Mouse (Mus musculus): ENCODE measurements around the gene Acbd4. TPM values are rescaled to one million over a fixed set of nuclear protein-coding genes. Genes with fewer than 3 reads are reported as not detected.

Acbd4 gene
- polyA plus RNA-seq, 1 experiment: 17.9 TPM

DNA sequence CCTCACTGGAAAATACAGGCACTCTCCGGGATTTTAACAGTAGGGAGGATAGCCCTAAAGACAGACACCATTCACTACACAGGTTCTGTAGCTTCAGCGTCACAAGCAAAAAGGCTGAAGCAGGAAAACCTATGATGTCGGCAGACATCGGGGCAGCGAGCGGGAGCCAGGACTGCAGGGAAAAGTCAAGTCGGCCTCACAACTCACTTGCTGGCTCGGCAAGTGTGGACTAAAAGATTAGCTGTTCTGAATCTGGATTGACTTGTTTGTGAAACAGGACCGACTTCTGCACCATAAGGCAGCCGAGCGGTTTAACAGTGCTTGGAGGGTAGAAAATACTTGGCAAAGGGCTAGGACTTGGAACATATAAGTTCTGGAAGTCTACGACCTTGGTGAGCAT is 11.5 kb downstream of the Acbd4 start:
- no peaks in the 10 kb centered on the region for H3K27me3 ChIP-seq (ENCODE audit: control insufficient read depth, insufficient read depth, low read length)
- H3K27ac ChIP-seq (ENCODE audit: insufficient read depth, low read length): no peak overlapping the region
- no peaks in the 10 kb centered on the region for H3K4me1 ChIP-seq (ENCODE audit: control insufficient read depth, insufficient read depth, insufficient read length)
- no peak for TF ChIP-seq CTCF (IDR thresholded peaks at IDR 0.05; ENCODE audit: extremely low read depth, insufficient read depth, insufficient read length, insufficient replicate concordance)
- no peaks in the 10 kb centered on the region for H3K36me3 ChIP-seq (ENCODE audit: control insufficient read depth, insufficient read depth, low read length)
- DNase-seq (ENCODE audit: low read depth in 1 of 2, low spot score in 2 of 2): no peak
- no peak overlapping the region for H3K4me3 ChIP-seq (ENCODE audit: extremely low read depth, insufficient read depth, insufficient read length)
- WGBS: 90% methylated on average over 12 of the region's 12 CpGs

DNA sequence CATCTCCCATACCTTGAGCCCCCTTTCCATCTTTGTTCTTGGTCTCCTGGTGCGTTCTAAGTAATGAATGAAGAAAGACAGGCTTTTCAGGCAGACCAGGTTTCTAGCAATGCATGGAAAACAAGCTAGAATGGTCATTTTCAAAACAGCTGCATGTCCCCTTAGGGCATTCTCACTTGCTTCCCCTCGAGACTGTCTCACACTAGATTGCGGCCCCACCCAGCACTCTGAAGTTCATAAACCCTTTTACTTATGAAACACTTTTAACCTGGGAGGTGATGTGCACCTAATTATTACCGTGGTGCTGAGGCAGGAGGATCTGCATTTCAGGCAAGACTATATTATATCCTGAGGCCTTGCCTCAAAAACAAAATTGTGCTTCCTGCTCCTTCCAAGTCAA is 12.3 kb downstream of the Acbd4 start:
- 74% methylated on average over 4 of the region's 4 CpGs for WGBS
- H3K36me3 ChIP-seq (ENCODE audit: control insufficient read depth, insufficient read depth, low read length): no peaks in the 10 kb centered on the region
- H3K27ac ChIP-seq (ENCODE audit: insufficient read depth, low read length): no peak overlapping the region
- H3K27me3 ChIP-seq (ENCODE audit: control insufficient read depth, insufficient read depth, low read length): no peaks in the 10 kb centered on the region
- H3K4me1 ChIP-seq (ENCODE audit: control insufficient read depth, insufficient read depth, insufficient read length): no peaks in the 10 kb centered on the region
- no peak for DNase-seq (ENCODE audit: low read depth in 1 of 2, low spot score in 2 of 2)
- TF ChIP-seq POLR2A (IDR thresholded peaks at IDR 0.05; ENCODE audit: low read depth, low read length) (no peak), CTCF (IDR thresholded peaks at IDR 0.05; ENCODE audit: extremely low read depth, insufficient read depth, insufficient read length, insufficient replicate concordance) (no peak)
- H3K4me3 ChIP-seq (ENCODE audit: extremely low read depth, insufficient read depth, insufficient read length): no peak overlapping the region

DNA sequence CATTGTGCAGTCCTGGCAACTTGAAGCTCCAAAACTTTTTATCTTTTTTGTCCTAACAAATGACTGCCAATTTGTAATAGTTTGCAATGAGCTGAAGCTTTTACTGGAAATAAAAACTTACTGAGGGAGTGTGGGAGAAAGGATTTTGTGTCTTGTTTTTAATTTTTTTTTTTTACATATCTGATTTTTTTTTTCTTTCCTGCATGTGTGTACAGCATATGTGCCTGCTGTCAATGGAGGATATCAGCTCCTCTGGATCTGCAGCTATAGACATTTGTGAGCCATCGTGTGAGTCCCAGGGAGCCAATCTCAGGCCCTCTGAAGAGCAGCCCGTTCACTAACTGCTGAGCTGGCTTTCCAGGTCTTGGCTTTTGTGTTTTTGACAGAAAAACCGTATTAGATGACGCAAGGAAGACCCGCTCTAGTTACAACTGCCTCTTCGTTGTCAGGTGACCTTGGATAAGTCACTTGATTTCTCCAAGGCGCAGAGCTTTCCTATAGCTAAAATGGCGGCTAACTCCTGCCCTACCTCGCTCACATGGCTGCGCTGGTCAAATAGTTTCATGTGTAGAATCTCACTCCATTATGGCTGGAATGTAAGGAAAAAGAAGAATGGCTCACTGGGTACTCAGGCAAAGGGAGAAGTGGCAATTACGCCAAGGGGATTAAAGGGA is 12.9 kb downstream of the Acbd4 start:
- DNase-seq (ENCODE audit: low read depth in 1 of 2, low spot score in 2 of 2): no peak
- H3K4me1 ChIP-seq (ENCODE audit: control insufficient read depth, insufficient read depth, insufficient read length): no peaks in the 10 kb centered on the region
- H3K27me3 ChIP-seq (ENCODE audit: control insufficient read depth, insufficient read depth, low read length): no peaks in the 10 kb centered on the region
- H3K27ac ChIP-seq (ENCODE audit: insufficient read depth, low read length): peak overlapping the region; percentile 96; the same call in 1 of the 2 replicates
- H3K4me3 ChIP-seq (ENCODE audit: extremely low read depth, insufficient read depth, insufficient read length): peak overlapping the region; percentile 87
- H3K36me3 ChIP-seq (ENCODE audit: control insufficient read depth, insufficient read depth, low read length): no peaks in the 10 kb centered on the region
- 89% methylated on average over 11 of the region's 11 CpGs for WGBS
- TF ChIP-seq POLR2A (IDR thresholded peaks at IDR 0.05; ENCODE audit: low read depth, low read length) (no peak), CTCF (IDR thresholded peaks at IDR 0.05; ENCODE audit: extremely low read depth, insufficient read depth, insufficient read length, insufficient replicate concordance) (no peak)

DNA sequence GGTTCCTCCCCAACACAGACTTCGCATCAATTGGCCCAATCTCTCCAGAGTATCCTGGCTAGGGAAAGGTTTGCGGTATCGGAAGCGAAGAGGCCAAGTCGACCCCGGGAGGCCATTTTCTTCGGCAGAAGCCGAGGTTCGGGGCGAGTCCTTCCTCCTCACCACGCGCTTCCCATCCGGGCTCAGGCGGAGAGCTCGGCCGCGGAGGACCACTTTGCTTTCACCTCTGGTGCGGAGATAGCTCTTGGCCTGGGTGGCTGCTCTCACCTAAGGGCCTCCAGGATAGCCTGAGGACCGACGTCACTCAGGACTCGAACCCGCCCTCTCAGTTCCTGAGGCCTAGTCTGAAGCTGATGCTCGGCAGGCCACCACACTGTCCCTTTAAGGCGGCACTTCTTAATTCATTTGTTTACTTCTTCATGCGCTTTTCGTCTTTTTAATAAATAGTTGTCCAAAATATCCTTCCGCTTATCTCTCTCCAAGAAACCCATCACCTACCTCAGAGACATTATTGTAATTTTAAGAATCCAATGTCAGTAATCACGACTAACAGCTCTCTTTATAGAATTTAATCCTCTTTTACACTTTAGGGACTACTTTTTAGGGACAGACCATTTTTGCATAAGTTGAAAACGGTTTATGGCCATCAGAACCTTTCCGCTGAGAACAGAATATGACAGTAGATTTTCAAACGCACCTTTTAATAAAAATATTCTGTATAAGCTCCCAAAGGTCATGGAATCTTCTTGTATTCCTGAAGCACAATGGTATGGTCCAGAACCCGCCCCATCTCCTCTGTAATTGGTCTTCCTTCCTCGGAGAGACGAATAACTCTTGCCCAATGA is 13.9 kb downstream of the Acbd4 start:
- DNase-seq (ENCODE audit: low read depth in 1 of 2, low spot score in 2 of 2): peak; percentile 76 to 83
- no peak for TF ChIP-seq CTCF (IDR thresholded peaks at IDR 0.05; ENCODE audit: extremely low read depth, insufficient read depth, insufficient read length, insufficient replicate concordance)
- peak; percentile 61 for TF ChIP-seq POLR2A (IDR thresholded peaks at IDR 0.05; ENCODE audit: low read depth, low read length)
- no peaks in the 10 kb centered on the region for H3K4me1 ChIP-seq (ENCODE audit: control insufficient read depth, insufficient read depth, insufficient read length)

DNA sequence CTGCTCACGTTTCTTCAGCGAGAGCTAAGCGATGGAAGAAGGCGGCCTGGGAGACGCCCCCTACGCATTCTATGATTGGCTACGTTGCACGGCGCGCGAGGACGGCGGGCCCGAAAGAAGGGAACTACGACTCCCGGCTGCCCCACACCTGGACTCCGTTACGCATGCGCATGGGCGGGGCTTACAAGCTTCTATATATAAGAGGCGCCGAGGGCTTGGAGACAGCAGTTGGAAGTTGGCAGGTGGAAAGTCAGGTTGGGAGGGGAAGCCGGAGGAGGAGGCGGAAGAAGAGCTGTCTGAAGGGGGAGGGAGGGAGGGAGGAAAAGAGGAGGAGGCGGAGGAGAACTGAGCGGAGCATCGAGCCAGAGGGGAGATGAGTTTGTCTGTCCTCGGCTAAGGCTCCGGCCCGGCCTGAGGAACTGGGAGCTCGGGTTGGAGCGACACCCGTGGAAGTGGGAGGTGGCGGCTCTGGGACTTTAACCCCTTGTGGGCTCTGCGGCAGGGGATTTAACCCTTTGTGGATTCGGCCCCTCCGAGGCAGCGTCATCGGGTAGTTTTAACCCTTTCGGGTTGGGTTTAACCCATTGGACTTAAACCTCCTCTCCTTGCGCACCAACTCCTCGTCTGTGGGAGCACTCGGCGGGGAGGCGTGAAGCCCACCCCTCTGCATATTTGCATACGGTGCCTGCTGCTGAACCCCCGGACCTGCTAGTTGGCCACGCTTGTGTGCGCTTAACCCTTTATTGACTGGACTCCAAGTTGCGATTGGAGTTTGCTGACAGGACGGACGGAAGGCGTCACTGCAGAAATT is 14.7 kb downstream of the Acbd4 start, which contains the start of gene Hexim1:
Gene Hexim1 (plus strand): TSS at position 224 of the 811 bp plus-strand sequence.
- peak; percentile 99 to 100 for DNase-seq (ENCODE audit: low read depth in 1 of 2, low spot score in 2 of 2)
- WGBS: under 1% methylated on average over 52 of the region's 53 CpGs
- Histone ChIP-seq H3K4me3 (ENCODE audit: extremely low read depth, insufficient read depth, insufficient read length) (peak within 1 kb of the TSS; percentile 87), H3K4me1 (ENCODE audit: control insufficient read depth, insufficient read depth, insufficient read length) (no peaks in the 10 kb centered on the region), H3K36me3 (ENCODE audit: control insufficient read depth, insufficient read depth, low read length) (no peaks in the 10 kb centered on the region), H3K27ac (ENCODE audit: insufficient read depth, low read length) (peak within 1 kb of the TSS; percentile 96), H3K27me3 (ENCODE audit: control insufficient read depth, insufficient read depth, low read length) (no peaks in the 10 kb centered on the region)
- TF ChIP-seq CTCF (IDR thresholded peaks at IDR 0.05; ENCODE audit: extremely low read depth, insufficient read depth, insufficient read length, insufficient replicate concordance) (no peak), POLR2A (IDR thresholded peaks at IDR 0.05; ENCODE audit: low read depth, low read length) (peak; percentile 99)

More for the DNA sequence above, 13.9 kb downstream of the Acbd4 start:
- no peaks in the 10 kb centered on the region for H3K36me3 ChIP-seq (ENCODE audit: control insufficient read depth, insufficient read depth, low read length)
- H3K27ac ChIP-seq (ENCODE audit: insufficient read depth, low read length): peak overlapping the region; percentile 96
- H3K4me3 ChIP-seq (ENCODE audit: extremely low read depth, insufficient read depth, insufficient read length): peak overlapping the region; percentile 87
- WGBS: under 1% methylated on average over 34 of the region's 34 CpGs
- no peaks in the 10 kb centered on the region for H3K27me3 ChIP-seq (ENCODE audit: control insufficient read depth, insufficient read depth, low read length)

DNA sequence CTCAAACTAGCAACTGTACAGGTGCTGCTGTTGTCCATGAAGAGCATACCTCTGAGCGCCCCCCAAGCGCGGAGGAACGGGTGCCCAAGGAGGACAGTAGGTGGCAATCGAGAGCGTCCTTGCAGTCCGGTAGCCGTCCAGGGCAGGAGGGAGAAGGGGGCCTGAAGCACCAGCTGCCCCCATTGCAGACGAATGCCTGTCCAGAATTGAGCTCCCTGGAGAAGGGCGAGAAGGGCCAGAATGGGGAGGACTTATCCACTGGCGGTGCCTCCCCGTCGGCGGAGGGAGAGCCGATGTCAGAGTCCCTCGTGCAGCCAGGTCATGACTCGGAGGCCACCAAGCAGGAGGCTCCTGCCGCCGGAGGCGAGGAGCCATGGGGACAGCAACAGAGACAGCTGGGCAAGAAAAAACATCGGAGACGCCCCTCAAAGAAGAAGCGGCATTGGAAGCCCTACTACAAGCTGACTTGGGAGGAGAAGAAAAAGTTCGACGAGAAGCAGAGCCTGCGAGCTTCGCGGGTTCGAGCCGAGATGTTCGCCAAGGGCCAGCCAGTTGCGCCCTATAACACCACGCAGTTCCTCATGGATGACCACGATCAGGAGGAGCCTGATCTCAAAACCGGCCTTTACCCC is 15.6 kb downstream of the Acbd4 start:
- H3K27me3 ChIP-seq (ENCODE audit: control insufficient read depth, insufficient read depth, low read length): no peaks in the 10 kb centered on the region
- no peaks in the 10 kb centered on the region for H3K36me3 ChIP-seq (ENCODE audit: control insufficient read depth, insufficient read depth, low read length)
- H3K4me1 ChIP-seq (ENCODE audit: control insufficient read depth, insufficient read depth, insufficient read length): no peaks in the 10 kb centered on the region
- DNase-seq (ENCODE audit: low read depth in 1 of 2, low spot score in 2 of 2): peak; percentile 50 to 79
- peak overlapping the region; percentile 73 for H3K4me3 ChIP-seq (ENCODE audit: extremely low read depth, insufficient read depth, insufficient read length)
- TF ChIP-seq POLR2A (IDR thresholded peaks at IDR 0.05; ENCODE audit: low read depth, low read length): no peak
- peak; percentile 80; the same call in 1 of the 2 replicates for TF ChIP-seq CTCF (IDR thresholded peaks at IDR 0.05; ENCODE audit: extremely low read depth, insufficient read depth, insufficient read length, insufficient replicate concordance)
- H3K27ac ChIP-seq (ENCODE audit: insufficient read depth, low read length): peak overlapping the region; percentile 79
- WGBS: under 1% methylated on average over 35 of the region's 35 CpGs

All from spleen, adult 2 months (tissue).